In genomic region chr13:15802043-15802795, GRCm38 (mm10) we compare ENCODE assay signal across 9 mouse cellular contexts.
DNase-seq lines count a peak whose midpoint lies in the region; ATAC-seq and TF ChIP-seq lines count a peak whose summit lies in the region.
"Had no signal": no experiment of that assay in that cellular context is flagged by ENCODE, and none has a peak within 500 bp of the region (broad histone marks: within the 10 kb centered on the region; RNA-seq: fewer than 3 reads in every experiment).

No protein-coding gene starts in this region.

- no peak overlapping the region for H3K9ac ChIP-seq in forebrain, postnatal 0 days
- H3K9ac ChIP-seq: liver, embryonic 14.5 days had no signal

- peak; percentile 92 for ATAC-seq in forebrain, postnatal 0 days
- no peak for ATAC-seq in megakaryocyte, adult 5-6 weeks (ENCODE audit: poor library complexity, severe bottlenecking)

- no peak overlapping the region for H3K4me3 ChIP-seq in forebrain, postnatal 0 days (ENCODE audit: low read depth, low read length)

- no peaks in the 10 kb centered on the region for H3K9me3 ChIP-seq in forebrain, postnatal 0 days (ENCODE audit: low read length)

- no peaks in the 10 kb centered on the region for H3K27me3 ChIP-seq in forebrain, postnatal 0 days (ENCODE audit: insufficient read depth, low read length)

- H3K4me2 ChIP-seq in forebrain, postnatal 0 days (ENCODE audit: low read depth), result no peak overlapping the region

- H3K4me1 ChIP-seq in forebrain, postnatal 0 days (ENCODE audit: insufficient read depth), result no peaks in the 10 kb centered on the region

- peak; percentile 7 to 15 for DNase-seq in kidney, postnatal 4 days
- DNase-seq in kidney, postnatal 25 days, result no peak
- DNase-seq in adrenal gland, postnatal 36 days, result peak; percentile 28 to 53
- peak; percentile 24 for DNase-seq in forebrain, postnatal 0 days
- DNase-seq in mesoderm, embryonic 11.5 days (ENCODE audit: low read depth, low spot score), result peak; percentile 39
- DNase-seq in T-cell, adult 2 months (ENCODE audit: low spot score), result no peak
- no peak for DNase-seq in thymus, postnatal 36 days

- no peaks in the 10 kb centered on the region for H3K36me3 ChIP-seq in forebrain, postnatal 0 days (ENCODE audit: insufficient read depth)

- H3K27ac ChIP-seq in forebrain, postnatal 0 days (ENCODE audit: low read depth, low read length), result no peak overlapping the region
- H3K27ac ChIP-seq: liver, embryonic 14.5 days had no signal

- 35% methylated on average over 16 of the region's 16 CpGs for WGBS in forebrain, postnatal 0 days

- TF ChIP-seq CTCF in forebrain, postnatal 0 days (IDR thresholded peaks at IDR 0.05; ENCODE audit: low read depth), result no peak

Comparison
In these comparisons a context has a peak if more than half of its experiments do, and no peak if none do; other contexts are left out.
1. DNase-seq: peak in kidney, postnatal 4 days (2 of 2), adrenal gland, postnatal 36 days (2 of 2), forebrain, postnatal 0 days (single experiment) and mesoderm, embryonic 11.5 days (single experiment); none in kidney, postnatal 25 days (0 of 2), T-cell, adult 2 months (single experiment) and thymus, postnatal 36 days (0 of 2).